Mouse (Mus musculus): ENCODE results near the gene Ctrc.

DNA sequence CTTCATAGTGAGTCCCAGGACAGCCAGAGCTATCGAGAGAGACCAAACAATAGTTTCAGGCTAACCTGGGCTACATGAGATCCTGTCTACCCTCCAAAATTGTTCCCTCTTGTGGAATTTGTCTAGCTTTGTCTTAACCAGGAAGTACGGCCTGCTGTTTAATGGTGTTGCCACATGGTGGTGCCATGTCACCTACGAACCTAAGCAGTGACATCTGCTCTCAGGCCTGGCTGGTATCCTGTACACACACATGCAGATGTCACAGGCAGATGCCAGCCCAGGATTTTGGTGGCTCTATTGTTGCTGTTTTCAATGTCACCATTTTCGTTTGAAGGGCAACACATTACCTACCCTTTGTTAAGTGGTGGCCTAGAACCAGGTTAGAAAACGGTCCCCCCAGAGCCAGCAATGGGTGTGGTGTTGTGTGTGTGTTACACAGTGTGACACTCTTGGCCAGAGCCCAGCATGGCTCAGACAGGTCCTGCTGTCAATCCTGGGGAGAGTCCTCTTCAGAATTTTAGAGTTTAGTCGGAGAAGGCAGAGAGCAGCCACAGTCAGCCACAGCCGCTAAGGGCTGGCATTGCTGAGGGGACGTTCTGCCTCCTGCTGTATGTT lies 36.2 kb downstream of the Ctrc start:
- TF ChIP-seq POLR2A (IDR thresholded peaks at IDR 0.05; ENCODE audit: insufficient read length, low read depth) (no peak), E2F4 (IDR thresholded peaks at IDR 0.05; ENCODE audit: insufficient read depth) (no peak), MYOG (IDR thresholded peaks at IDR 0.05; ENCODE audit: control insufficient read depth in 1 of 3, insufficient read depth in 1 of 3, insufficient read length in 2 of 3, low read depth in 2 of 3) (no peak), MAX (IDR thresholded peaks at IDR 0.05; ENCODE audit: low read depth) (no peak)

All from myocyte (in vitro differentiated cells).